Mouse (Mus musculus): ENCODE measurements around the gene Mgat5. TPM values are rescaled to one million over a fixed set of nuclear protein-coding genes. Genes with fewer than 3 reads are reported as not detected.
A peak's percentile ranks its signal among the peaks of the same experiment; 100 is the strongest.

The Mgat5 gene
- polyA plus RNA-seq, 1 experiment from 2014 or later: 4.6 TPM

DNA sequence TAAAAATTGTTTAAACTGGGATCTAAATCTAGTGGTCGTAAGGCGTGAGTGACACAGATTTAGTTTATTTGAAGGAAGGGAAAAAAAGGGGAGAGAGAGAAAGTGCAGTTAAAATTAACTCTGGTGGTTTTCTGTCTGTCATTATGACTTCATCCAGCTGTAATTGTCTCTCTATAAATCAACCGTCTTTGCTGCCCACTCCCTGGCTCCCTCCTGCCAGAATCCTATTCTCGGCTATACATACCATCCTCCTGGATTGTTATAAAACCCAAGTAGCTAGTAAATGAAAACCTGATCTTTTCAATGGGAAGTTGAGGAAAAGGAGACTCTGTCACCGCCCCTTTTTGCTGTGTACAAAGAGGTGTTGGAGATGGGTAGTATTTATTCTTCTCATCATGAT is 88.5 kb downstream of the Mgat5 start:
- TF ChIP-seq CTCF (IDR thresholded peaks at IDR 0.05; ENCODE audit: low read depth): no peak
- ATAC-seq (replicated peaks; ENCODE audit: low FRiP score, low read depth) (no peak), DNase-seq (ENCODE audit: low spot score) (peak; percentile 14)
- Histone ChIP-seq H3K27me3 (ENCODE audit: insufficient read depth, low read length) (no peaks in the 10 kb centered on the region), H3K4me2 (ENCODE audit: low read length) (no peak overlapping the region), H3K4me3 (replicated peaks; ENCODE audit: low read depth, low read length) (no peak overlapping the region), H3K27ac (no peak overlapping the region), H3K9me3 (replicated peaks; ENCODE audit: low read length) (no peaks in the 10 kb centered on the region), H3K4me1 (replicated peaks; ENCODE audit: insufficient read depth, low read length) (peaks cover 4% of the 10 kb centered on the region), H3K9ac (ENCODE audit: low read depth, low read length) (no peak overlapping the region), H3K36me3 (ENCODE audit: insufficient read depth, low read length) (no peaks in the 10 kb centered on the region)
- 40% methylated on average over 5 of the region's 5 CpGs for WGBS

DNA sequence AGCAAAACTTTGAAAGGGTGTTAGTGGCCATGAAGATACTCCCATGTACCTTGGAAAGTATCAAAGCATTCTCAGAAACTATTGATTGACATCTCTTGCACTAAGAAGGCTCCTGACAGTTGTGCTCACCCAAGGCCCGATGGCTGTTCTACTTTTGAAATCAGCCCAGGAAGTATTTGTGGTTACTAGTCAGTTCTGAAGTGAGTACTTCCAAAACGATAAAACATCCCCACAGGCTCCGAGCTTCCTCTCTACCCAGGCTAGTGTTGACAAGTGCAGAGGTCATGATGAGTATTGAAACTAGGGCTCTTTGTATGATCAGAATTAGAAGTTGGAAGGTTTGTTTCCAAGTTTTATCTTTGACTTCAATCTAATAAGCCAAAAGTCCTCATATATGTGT is 92.0 kb downstream of the Mgat5 start:
- Histone ChIP-seq H3K4me3 (replicated peaks; ENCODE audit: low read depth, low read length) (no peak overlapping the region), H3K4me2 (ENCODE audit: low read length) (no peak overlapping the region), H3K4me1 (replicated peaks; ENCODE audit: insufficient read depth, low read length) (peaks cover 4% of the 10 kb centered on the region), H3K27me3 (ENCODE audit: insufficient read depth, low read length) (no peaks in the 10 kb centered on the region), H3K9me3 (replicated peaks; ENCODE audit: low read length) (no peaks in the 10 kb centered on the region), H3K27ac (no peak overlapping the region), H3K9ac (ENCODE audit: low read depth, low read length) (no peak overlapping the region), H3K36me3 (ENCODE audit: insufficient read depth, low read length) (no peaks in the 10 kb centered on the region)
- TF ChIP-seq CTCF (IDR thresholded peaks at IDR 0.05; ENCODE audit: low read depth): no peak
- DNase-seq (ENCODE audit: low spot score) (no peak), ATAC-seq (replicated peaks; ENCODE audit: low FRiP score, low read depth) (no peak)
- WGBS: 75% methylated on average over 3 of the region's 3 CpGs

GRCm38 (mm10) chr1:127299774-127300173 is 95.0 kb downstream of the Mgat5 start:
- DNase-seq (ENCODE audit: low spot score): no peak
- ATAC-seq (replicated peaks; ENCODE audit: low FRiP score, low read depth): no peak
- H3K9ac ChIP-seq (ENCODE audit: low read depth, low read length): no peak overlapping the region
- H3K27me3 ChIP-seq (ENCODE audit: insufficient read depth, low read length): no peaks in the 10 kb centered on the region
- no peaks in the 10 kb centered on the region for H3K4me1 ChIP-seq (replicated peaks; ENCODE audit: insufficient read depth, low read length)
- H3K4me3 ChIP-seq (replicated peaks; ENCODE audit: low read depth, low read length): no peak overlapping the region
- 100% methylated on average over 1 of the region's 1 CpGs for WGBS
- TF ChIP-seq CTCF (IDR thresholded peaks at IDR 0.05; ENCODE audit: low read depth): no peak
- no peaks in the 10 kb centered on the region for H3K36me3 ChIP-seq (ENCODE audit: insufficient read depth, low read length)
- no peak overlapping the region for H3K27ac ChIP-seq
- H3K9me3 ChIP-seq (replicated peaks; ENCODE audit: low read length): no peaks in the 10 kb centered on the region
- no peak overlapping the region for H3K4me2 ChIP-seq (ENCODE audit: low read length)

DNA sequence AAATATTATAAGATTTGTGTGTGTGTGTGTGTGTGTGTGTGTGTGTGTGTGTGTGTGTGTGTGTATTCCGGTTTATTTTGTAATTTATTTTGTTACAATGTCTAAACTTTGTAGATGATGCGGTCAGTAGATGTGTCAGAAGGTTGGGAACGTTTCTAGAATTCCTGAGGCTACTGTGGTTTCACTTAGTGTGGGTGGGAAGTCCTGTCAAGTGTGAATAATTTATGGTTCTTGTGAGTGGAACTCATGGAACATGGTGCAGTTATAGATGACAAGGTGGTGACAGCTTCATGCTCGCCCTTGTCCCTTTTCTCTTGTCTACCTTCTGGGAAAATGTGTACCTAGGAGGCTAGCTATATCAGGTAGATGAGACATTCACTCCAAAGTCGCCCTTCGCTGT is 96.2 kb downstream of the Mgat5 start:
- H3K27me3 ChIP-seq (ENCODE audit: insufficient read depth, low read length): no peaks in the 10 kb centered on the region
- no peak overlapping the region for H3K9ac ChIP-seq (ENCODE audit: low read depth, low read length)
- H3K9me3 ChIP-seq (replicated peaks; ENCODE audit: low read length): no peaks in the 10 kb centered on the region
- no peak for DNase-seq (ENCODE audit: low spot score)
- 78% methylated on average over 6 of the region's 6 CpGs for WGBS
- H3K36me3 ChIP-seq (ENCODE audit: insufficient read depth, low read length): no peaks in the 10 kb centered on the region
- H3K4me2 ChIP-seq (ENCODE audit: low read length): no peak overlapping the region
- no peak overlapping the region for H3K27ac ChIP-seq
- TF ChIP-seq CTCF (IDR thresholded peaks at IDR 0.05; ENCODE audit: low read depth): no peak
- H3K4me1 ChIP-seq (replicated peaks; ENCODE audit: insufficient read depth, low read length): no peaks in the 10 kb centered on the region
- H3K4me3 ChIP-seq (replicated peaks; ENCODE audit: low read depth, low read length): no peak overlapping the region
- no peak for ATAC-seq (replicated peaks; ENCODE audit: low FRiP score, low read depth)

GRCm38 (mm10) chr1:127302620-127303019 is 97.8 kb downstream of the Mgat5 start:
- Histone ChIP-seq H3K36me3 (ENCODE audit: insufficient read depth, low read length) (no peaks in the 10 kb centered on the region), H3K4me2 (ENCODE audit: low read length) (no peak overlapping the region), H3K4me1 (replicated peaks; ENCODE audit: insufficient read depth, low read length) (no peaks in the 10 kb centered on the region), H3K27me3 (ENCODE audit: insufficient read depth, low read length) (no peaks in the 10 kb centered on the region), H3K4me3 (replicated peaks; ENCODE audit: low read depth, low read length) (no peak overlapping the region), H3K9ac (ENCODE audit: low read depth, low read length) (no peak overlapping the region), H3K27ac (no peak overlapping the region), H3K9me3 (replicated peaks; ENCODE audit: low read length) (no peaks in the 10 kb centered on the region)
- no peak for TF ChIP-seq CTCF (IDR thresholded peaks at IDR 0.05; ENCODE audit: low read depth)
- ATAC-seq (replicated peaks; ENCODE audit: low FRiP score, low read depth): no peak
- 81% methylated on average over 2 of the region's 2 CpGs for WGBS
- no peak for DNase-seq (ENCODE audit: low spot score)

GRCm38 (mm10) chr1:127303791-127304190 is 99.0 kb downstream of the Mgat5 start:
- TF ChIP-seq CTCF (IDR thresholded peaks at IDR 0.05; ENCODE audit: low read depth): no peak
- Histone ChIP-seq H3K4me1 (replicated peaks; ENCODE audit: insufficient read depth, low read length) (peaks cover 6% of the 10 kb centered on the region; the same call in 1 of the 2 replicates), H3K4me3 (replicated peaks; ENCODE audit: low read depth, low read length) (no peak overlapping the region), H3K36me3 (ENCODE audit: insufficient read depth, low read length) (no peaks in the 10 kb centered on the region), H3K9me3 (replicated peaks; ENCODE audit: low read length) (no peaks in the 10 kb centered on the region), H3K9ac (ENCODE audit: low read depth, low read length) (no peak overlapping the region), H3K27me3 (ENCODE audit: insufficient read depth, low read length) (no peaks in the 10 kb centered on the region), H3K4me2 (ENCODE audit: low read length) (no peak overlapping the region), H3K27ac (no peak overlapping the region)
- DNase-seq (ENCODE audit: low spot score) (no peak), ATAC-seq (replicated peaks; ENCODE audit: low FRiP score, low read depth) (no peak)
- WGBS: 87% methylated on average over 5 of the region's 5 CpGs

DNA sequence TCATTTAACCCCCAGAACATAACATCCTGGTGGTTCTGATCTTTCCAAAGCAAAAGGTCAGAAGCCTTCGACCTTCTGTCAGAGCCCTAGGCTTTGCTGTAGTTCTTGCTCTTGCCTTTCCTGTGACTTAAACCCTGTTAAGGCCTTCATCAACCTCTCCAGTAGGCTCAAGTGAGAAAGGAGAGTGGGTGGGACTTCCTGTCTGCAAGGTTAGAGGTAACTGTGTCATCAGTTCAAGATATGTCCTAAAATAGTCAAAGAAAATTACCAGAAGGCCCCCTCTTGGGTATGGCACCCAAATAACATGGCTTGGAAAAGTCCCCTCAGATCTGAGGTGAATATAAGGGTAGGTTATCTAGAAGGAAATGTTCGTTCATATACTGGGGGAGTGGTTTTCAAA is 99.5 kb downstream of the Mgat5 start:
- H3K4me1 ChIP-seq (replicated peaks; ENCODE audit: insufficient read depth, low read length): peaks cover 6% of the 10 kb centered on the region; the same call in 1 of the 2 replicates
- no peaks in the 10 kb centered on the region for H3K36me3 ChIP-seq (ENCODE audit: insufficient read depth, low read length)
- H3K9me3 ChIP-seq (replicated peaks; ENCODE audit: low read length): no peaks in the 10 kb centered on the region
- 88% methylated on average over 2 of the region's 2 CpGs for WGBS
- no peak for ATAC-seq (replicated peaks; ENCODE audit: low FRiP score, low read depth)
- TF ChIP-seq CTCF (IDR thresholded peaks at IDR 0.05; ENCODE audit: low read depth): no peak
- no peak overlapping the region for H3K4me3 ChIP-seq (replicated peaks; ENCODE audit: low read depth, low read length)
- no peak overlapping the region for H3K27ac ChIP-seq
- H3K27me3 ChIP-seq (ENCODE audit: insufficient read depth, low read length): no peaks in the 10 kb centered on the region
- no peak for DNase-seq (ENCODE audit: low spot score)
- H3K4me2 ChIP-seq (ENCODE audit: low read length): no peak overlapping the region
- no peak overlapping the region for H3K9ac ChIP-seq (ENCODE audit: low read depth, low read length)
